Mouse (Mus musculus) embryonic facial prominence, embryonic 14.5 days (tissue): ENCODE data around the gene Pld4. TPM values are rescaled to one million over a fixed set of nuclear protein-coding genes. Genes with fewer than 3 reads are reported as not detected.

ENCODE experiments used
- ATAC-seq: fragments of 200-750 bp; cut with Nextera tagmentation; 2 replicates; pipeline ENCODE4 v1.8.0; 2017; ENCODE audit warnings: low read depth, moderate number of reproducible peaks, moderate TSS enrichment
- DNase-seq: peaks from one replicate; pipeline ENCODE4 v3.0.0-alpha.2; 2015; ENCODE audit warnings: low spot score
- H3K27ac ChIP-seq: fragments of 300-500 bp; sonication (generic); replicated peaks from 2 replicates; pipeline ENCODE4 v1.5.1; 2014; ENCODE audit warnings: low read depth, mild to moderate bottlenecking, low read length, moderate library complexity
- H3K27me3 ChIP-seq: fragments of 300-500 bp; sonication (generic); replicated peaks from 2 replicates; pipeline ENCODE4 v1.6.1; 2014; ENCODE audit warnings: low read length; ENCODE audit not compliant: control insufficient read depth, insufficient read depth
- H3K36me3 ChIP-seq: fragments of 300-500 bp; sonication (generic); 2 replicates; pipeline ENCODE4 v1.6.1; 2014; ENCODE audit warnings: low read length, mixed read lengths; ENCODE audit not compliant: control insufficient read depth, insufficient read depth
- H3K4me1 ChIP-seq: fragments of 300-500 bp; sonication (generic); 2 replicates; pipeline ENCODE4 v1.6.1; 2014; ENCODE audit warnings: antibody characterized with exemption, low read length; ENCODE audit not compliant: control insufficient read depth, insufficient read depth
- H3K4me2 ChIP-seq: fragments of 300-500 bp; sonication (generic); 2 replicates; pipeline ENCODE4 v1.6.1; 2014; ENCODE audit warnings: low read depth, mild to moderate bottlenecking, low read length, moderate library complexity, mixed read lengths
- H3K4me3 ChIP-seq: fragments of 300-500 bp; sonication (generic); 2 replicates; pipeline ENCODE4 v1.5.1; 2014; ENCODE audit warnings: low read depth, mild to moderate bottlenecking, low read length
- H3K9ac ChIP-seq: fragments of 300-500 bp; sonication (generic); 2 replicates; pipeline ENCODE4 v1.6.1; 2014; ENCODE audit warnings: low read depth, mild to moderate bottlenecking, low read length, moderate library complexity, mixed read lengths
- H3K9me3 ChIP-seq: fragments of 300-500 bp; sonication (generic); 2 replicates; pipeline ENCODE4 v1.6.1; 2016; ENCODE audit warnings: low read length; ENCODE audit not compliant: control insufficient read depth
- WGBS: fragments of 180-500 bp; shearing (Covaris S2); extraction: QIAGEN DNeasy Blood & Tissue Kit; methylation state at CpG from one replicate; pipeline ENCODE4 v1.1.7; 2014; 5-methylcytosine and 5-hydroxymethylcytosine counted together
- polyA plus RNA-seq: library from polyadenylated mRNA; unstranded; fragments of >200 nt; fragmentation: Nextera tagmentation; extraction: Ambion mirVana; gene quantifications from 2 replicates; pipeline ENCODE4 v1.2.1, GENCODE M21; 2014

Gene Pld4
- polyA plus RNA-seq, 1 experiment from 2014 or later, result 12.8 TPM

DNA sequence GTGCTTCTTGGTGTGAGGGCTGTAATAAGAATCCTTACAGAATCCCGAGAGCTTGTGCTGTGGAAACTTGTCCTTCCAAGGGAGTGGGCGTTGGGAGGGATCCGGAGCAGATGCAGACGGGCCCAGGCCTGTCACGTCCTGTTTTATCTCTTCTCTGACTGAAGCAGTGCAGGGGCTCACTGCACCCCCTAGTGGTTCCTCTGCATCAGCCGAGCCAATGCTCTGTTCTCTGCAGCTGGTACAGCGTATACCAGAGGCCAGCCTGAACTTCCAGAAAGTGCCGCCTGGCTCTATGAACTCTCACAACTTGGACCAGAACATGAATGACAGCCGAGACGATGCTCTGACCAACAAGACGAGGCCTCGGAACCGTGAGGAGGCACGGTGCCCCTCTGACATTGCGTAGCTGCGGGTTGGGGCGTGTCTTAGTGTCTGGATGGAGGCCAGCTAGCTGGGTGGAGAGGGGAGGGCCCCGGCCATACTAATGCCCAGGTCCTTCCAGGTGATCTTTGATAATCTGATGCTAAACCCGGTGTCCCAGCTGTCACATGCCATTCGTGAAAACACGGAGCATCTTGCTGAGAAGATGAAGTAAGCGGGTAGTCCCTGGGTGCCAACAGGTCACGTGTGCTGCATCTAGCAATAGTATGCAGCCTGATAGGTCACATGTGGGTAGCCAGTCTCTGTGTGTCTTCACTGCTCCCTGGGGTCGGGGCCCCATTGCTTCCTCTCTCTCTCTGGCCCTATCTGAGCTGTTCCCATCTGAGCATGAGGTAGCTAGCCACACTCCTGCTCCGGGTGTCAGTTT lies 17.1 kb upstream of the Pld4 start:
- 49% methylated on average over 25 of the region's 25 CpGs for WGBS
- Histone ChIP-seq H3K27me3 (no peaks in the 10 kb centered on the region), H3K9ac (peak overlapping the region; percentile 15; the same call in 1 of the 2 replicates), H3K36me3 (peaks cover 36% of the 10 kb centered on the region), H3K4me3 (no peak overlapping the region), H3K4me1 (peaks cover 7% of the 10 kb centered on the region; the same call in 1 of the 2 replicates), H3K9me3 (no peaks in the 10 kb centered on the region), H3K27ac (peak overlapping the region; percentile 76), H3K4me2 (no peak overlapping the region)
- peak; percentile 93 for DNase-seq
- ATAC-seq, result peak; percentile 87

DNA sequence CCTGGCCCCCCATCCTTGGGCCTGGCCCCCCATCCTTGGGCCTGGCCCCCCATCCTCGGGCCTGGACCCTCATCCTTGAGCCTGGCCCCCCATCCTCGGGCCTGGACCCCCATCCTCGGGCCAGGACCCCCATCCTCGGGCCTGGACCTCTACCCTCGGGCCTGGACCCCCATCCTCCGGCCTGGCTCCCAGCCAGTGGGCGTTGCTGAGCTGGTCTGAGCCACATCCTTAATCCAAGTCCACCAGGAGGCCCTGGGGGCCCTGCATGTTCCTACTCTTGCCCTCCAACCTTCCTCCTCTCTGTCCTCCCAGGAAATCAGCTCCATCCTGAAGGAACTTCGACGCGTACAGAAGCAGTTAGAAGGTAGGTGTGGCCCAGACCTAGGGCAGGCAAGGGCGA lies 16.2 kb upstream of the Pld4 start:
- Histone ChIP-seq H3K4me2 (no peak overlapping the region), H3K9ac (peak overlapping the region; percentile 52), H3K27ac (no peak overlapping the region), H3K4me3 (no peak overlapping the region), H3K27me3 (no peaks in the 10 kb centered on the region), H3K36me3 (peaks cover 27% of the 10 kb centered on the region), H3K9me3 (no peaks in the 10 kb centered on the region), H3K4me1 (peaks cover 7% of the 10 kb centered on the region; the same call in 1 of the 2 replicates)
- DNase-seq, result no peak
- WGBS, result 79% methylated on average over 7 of the region's 11 CpGs
- ATAC-seq, result no peak

DNA sequence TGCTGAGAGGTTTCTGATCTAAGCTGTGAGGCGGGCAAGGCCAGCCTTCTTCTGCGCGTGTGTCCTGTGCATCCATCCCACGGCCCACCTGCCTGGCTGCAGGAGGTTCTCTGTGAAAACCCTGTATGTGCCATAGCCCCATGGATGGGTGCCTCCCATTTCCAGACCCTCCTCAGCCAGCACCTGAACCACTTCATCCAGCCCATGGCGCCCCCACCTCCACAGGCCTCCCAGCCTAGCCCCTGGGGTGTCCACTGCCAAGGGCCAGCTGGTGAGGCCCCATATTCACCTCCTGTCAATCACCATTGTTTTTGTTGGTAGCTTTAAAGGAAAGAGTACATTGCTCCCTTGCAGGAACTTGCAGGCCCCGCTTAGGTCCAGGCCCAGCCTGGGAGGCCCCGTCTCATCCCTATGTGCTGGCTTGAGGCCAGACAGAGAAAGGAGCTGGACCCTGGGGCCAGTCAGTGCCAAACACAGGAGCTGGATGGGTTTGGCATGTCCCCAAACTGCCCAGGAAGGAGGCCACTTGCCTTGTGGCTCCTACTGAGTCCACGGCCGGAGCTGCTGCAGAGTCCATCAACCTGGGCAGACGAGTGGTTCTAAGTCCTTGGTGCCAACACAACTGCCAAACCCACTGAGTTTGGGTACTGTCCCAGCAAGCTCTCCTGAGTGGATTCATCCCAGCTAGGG lies 15.4 kb upstream of the Pld4 start:
- no peak for ATAC-seq
- WGBS, result 89% methylated on average over 10 of the region's 10 CpGs
- Histone ChIP-seq H3K4me1 (peaks cover 7% of the 10 kb centered on the region; the same call in 1 of the 2 replicates), H3K4me2 (no peak overlapping the region), H3K36me3 (peaks cover 23% of the 10 kb centered on the region), H3K9ac (no peak overlapping the region), H3K27ac (no peak overlapping the region), H3K27me3 (no peaks in the 10 kb centered on the region), H3K4me3 (no peak overlapping the region), H3K9me3 (no peaks in the 10 kb centered on the region)
- no peak for DNase-seq

DNA sequence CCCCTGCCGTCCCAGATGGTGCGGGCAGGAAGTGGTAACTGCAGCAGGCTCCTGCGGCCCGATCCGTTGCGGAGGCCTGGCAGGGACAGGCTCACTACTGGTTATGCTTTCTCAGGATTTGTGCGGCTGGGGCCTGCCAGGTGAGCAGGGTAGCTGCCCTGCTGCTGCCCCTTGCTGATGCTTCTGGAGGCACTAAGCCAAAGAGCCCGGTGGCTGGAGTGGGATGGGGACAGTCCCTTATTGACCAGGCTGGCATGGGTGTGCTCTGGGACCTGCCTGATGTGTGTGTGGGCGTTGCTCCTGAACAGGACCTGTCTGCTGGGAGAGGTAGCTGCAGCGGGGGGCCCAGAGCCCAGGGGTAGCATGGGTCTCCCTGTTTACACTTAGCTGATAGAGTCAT lies 14.7 kb upstream of the Pld4 start:
- Histone ChIP-seq H3K9ac (no peak overlapping the region), H3K36me3 (peaks cover 18% of the 10 kb centered on the region), H3K27ac (no peak overlapping the region), H3K4me2 (no peak overlapping the region), H3K9me3 (no peaks in the 10 kb centered on the region), H3K4me3 (no peak overlapping the region), H3K27me3 (no peaks in the 10 kb centered on the region), H3K4me1 (peaks cover 7% of the 10 kb centered on the region; the same call in 1 of the 2 replicates)
- DNase-seq, result no peak
- ATAC-seq, result no peak
- 85% methylated on average over 10 of the region's 10 CpGs for WGBS

DNA sequence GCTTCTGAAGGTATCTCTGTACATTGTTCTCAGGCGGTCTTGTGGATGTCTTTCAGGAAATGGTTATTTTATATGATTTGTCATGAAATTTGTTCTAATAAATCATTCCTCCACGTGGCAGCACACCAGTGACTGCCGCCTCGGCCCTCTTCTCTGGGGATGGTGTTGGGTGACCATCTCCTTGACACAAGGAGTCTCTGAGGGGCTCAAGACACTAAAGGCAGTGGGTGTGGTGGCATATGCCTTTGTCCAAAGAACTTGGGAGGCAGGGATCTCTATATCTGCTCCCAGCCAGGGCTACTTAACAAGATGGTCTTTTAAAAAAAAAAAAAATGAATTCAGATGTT lies 14.0 kb upstream of the Pld4 start:
- H3K27ac ChIP-seq, result no peak overlapping the region
- no peaks in the 10 kb centered on the region for H3K27me3 ChIP-seq
- no peaks in the 10 kb centered on the region for H3K9me3 ChIP-seq
- no peak overlapping the region for H3K4me3 ChIP-seq
- H3K9ac ChIP-seq, result no peak overlapping the region
- peaks cover 7% of the 10 kb centered on the region; the same call in 1 of the 2 replicates for H3K4me1 ChIP-seq
- WGBS, result 76% methylated on average over 4 of the region's 4 CpGs
- ATAC-seq (no peak), DNase-seq (no peak)
- peaks cover 18% of the 10 kb centered on the region for H3K36me3 ChIP-seq
- H3K4me2 ChIP-seq, result no peak overlapping the region

DNA sequence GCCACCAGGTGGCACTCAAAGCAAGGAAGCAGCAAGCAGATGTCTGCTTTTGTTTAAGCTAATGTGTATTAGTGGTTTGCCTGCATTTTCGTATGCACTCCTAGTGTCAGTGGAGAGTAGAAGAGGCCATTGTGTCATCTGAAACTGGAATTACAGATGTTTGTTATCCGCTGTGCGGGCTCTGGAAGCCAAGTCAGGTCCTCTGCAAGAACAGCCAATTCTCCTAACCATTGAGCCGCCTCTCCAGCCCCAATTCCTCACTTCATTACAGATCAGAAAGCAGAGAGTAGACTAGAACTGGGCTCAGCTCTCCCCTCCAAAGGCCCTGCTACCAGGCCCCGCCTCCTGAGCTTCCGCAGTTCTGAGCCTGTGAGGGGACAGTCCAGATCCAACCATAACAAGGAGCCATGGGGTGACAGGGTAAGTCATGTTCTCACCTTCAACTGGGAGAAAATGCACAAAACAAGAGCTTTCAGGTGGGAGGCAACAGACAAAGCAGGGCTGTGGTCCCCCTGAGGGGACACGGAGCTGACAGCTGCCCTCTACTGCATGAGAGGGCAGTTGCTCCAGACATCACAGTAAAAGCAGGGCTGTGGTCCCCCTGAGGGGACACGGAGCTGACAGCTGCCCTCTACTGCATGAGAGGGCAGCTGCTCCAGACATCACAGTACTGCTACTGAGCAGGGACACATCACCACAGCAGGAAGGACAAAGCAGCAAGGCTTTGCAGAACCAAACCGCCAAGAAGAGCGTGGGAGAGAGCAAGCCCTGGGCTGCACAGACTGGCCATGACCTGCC lies 13.4 kb upstream of the Pld4 start:
- H3K9ac ChIP-seq, result peak overlapping the region; percentile 27
- H3K9me3 ChIP-seq, result no peaks in the 10 kb centered on the region
- ATAC-seq, result peak; percentile 64
- H3K36me3 ChIP-seq, result peaks cover 18% of the 10 kb centered on the region
- H3K27ac ChIP-seq, result peak overlapping the region; percentile 74
- peak overlapping the region; percentile 25 for H3K4me2 ChIP-seq
- H3K4me3 ChIP-seq, result no peak overlapping the region
- 10% methylated on average over 10 of the region's 10 CpGs for WGBS
- H3K4me1 ChIP-seq, result peaks cover 7% of the 10 kb centered on the region; the same call in 1 of the 2 replicates
- H3K27me3 ChIP-seq, result no peaks in the 10 kb centered on the region
- DNase-seq, result peak; percentile 90

DNA sequence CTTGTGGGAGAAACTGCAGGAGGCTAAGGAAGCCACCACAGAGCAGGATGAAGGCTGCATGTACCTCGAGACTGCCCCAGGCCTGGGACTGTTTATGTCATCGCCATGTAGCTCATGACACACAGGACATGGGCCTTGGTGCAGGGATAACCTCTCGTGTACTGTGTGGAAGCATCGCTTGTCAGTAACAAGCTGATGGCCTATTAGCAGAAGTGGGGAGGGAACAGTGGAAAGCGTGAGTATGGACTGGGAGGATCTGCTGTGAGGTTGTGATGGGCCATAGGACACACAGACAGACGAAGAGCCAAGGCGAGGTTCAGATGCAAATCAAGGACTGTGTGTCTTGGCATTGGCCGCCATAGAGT lies 12.9 kb upstream of the Pld4 start:
- Histone ChIP-seq H3K27me3 (no peaks in the 10 kb centered on the region), H3K4me2 (no peak overlapping the region), H3K4me3 (no peak overlapping the region), H3K9me3 (no peaks in the 10 kb centered on the region), H3K4me1 (peaks cover 7% of the 10 kb centered on the region; the same call in 1 of the 2 replicates), H3K36me3 (peaks cover 18% of the 10 kb centered on the region), H3K27ac (peak overlapping the region; percentile 74; the same call in 1 of the 2 replicates), H3K9ac (no peak overlapping the region)
- peak; percentile 5; the same call in 1 of the 2 replicates for ATAC-seq
- WGBS, result 67% methylated on average over 8 of the region's 8 CpGs
- no peak for DNase-seq

DNA sequence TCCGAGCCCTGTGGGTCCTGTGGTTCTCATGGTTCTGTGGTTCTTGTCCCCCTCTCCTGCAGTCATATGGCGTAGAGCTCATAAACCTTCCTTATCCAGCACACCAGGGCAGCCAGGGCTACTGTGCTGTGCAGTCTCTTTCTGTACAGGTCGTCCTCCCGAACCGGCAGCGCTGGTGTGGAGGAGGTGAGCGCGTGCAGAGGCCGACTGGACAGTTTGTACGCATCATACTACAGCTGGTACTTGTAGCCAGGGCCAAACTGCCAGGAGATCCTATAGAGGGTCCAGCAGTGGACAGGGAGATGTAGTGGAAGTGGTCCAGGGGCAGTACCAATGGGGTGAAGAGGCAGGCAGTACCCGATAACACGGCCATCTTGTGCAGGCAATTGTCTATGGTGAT lies 9.5 kb upstream of the Pld4 start:
- H3K9ac ChIP-seq, result no peak overlapping the region

More for the DNA sequence above, 9.5 kb upstream of the Pld4 start:
- H3K4me2 ChIP-seq, result no peak overlapping the region
- H3K4me3 ChIP-seq, result no peak overlapping the region
- H3K27me3 ChIP-seq, result no peaks in the 10 kb centered on the region
- WGBS, result 85% methylated on average over 12 of the region's 12 CpGs
- ATAC-seq (no peak), DNase-seq (no peak)
- H3K9me3 ChIP-seq, result no peaks in the 10 kb centered on the region
- H3K4me1 ChIP-seq, result peaks cover 5% of the 10 kb centered on the region; the same call in 1 of the 2 replicates
- H3K27ac ChIP-seq, result no peak overlapping the region
- H3K36me3 ChIP-seq, result no peaks in the 10 kb centered on the region
